Mouse (Mus musculus) CH12.LX (cell line): ENCODE measurements around the gene Iqcj.

ENCODE experiments used
- CTCF ChIP-seq, 2 experiments: IDR thresholded peaks in 1 of 2; conservative IDR thresholded peaks in 1 of 2; 2 replicates each; pipeline ENCODE4 v1.5.1; 2011 to 2012; ENCODE audit warnings: low read depth in 2 of 2, low read length in 2 of 2, improper control_type of control experiment in 1 of 2, inconsistent platforms in 1 of 2, mild to moderate bottlenecking in 1 of 2, moderate library complexity in 1 of 2
- GABPA ChIP-seq: IDR thresholded peaks from 2 replicates; pipeline ENCODE4 v1.6.1; 2012; ENCODE audit warnings: low read depth, low read length, improper control_type of control experiment, inconsistent platforms; ENCODE audit not compliant: insufficient replicate concordance
- IRF4 ChIP-seq: IDR thresholded peaks from 2 replicates; pipeline ENCODE4 v1.6.1; 2014; ENCODE audit warnings: low read depth, mild to moderate bottlenecking, inconsistent platforms, low read length, improper control_type of control experiment
- MEF2A ChIP-seq: IDR thresholded peaks from 2 replicates; pipeline ENCODE4 v1.6.1; 2014; ENCODE audit warnings: low read depth, mild to moderate bottlenecking, inconsistent platforms, low read length, improper control_type of control experiment, borderline replicate concordance
- NELFE ChIP-seq: IDR thresholded peaks from 2 replicates; pipeline ENCODE4 v1.6.1; 2011; ENCODE audit warnings: low read depth, low read length, improper control_type of control experiment
- NRF1 ChIP-seq: IDR thresholded peaks from 2 replicates; pipeline ENCODE4 v1.6.1; 2014; ENCODE audit warnings: low read depth, mild to moderate bottlenecking, inconsistent platforms, low read length, improper control_type of control experiment, moderate library complexity
- RCOR1 ChIP-seq: conservative IDR thresholded peaks from 2 replicates; pipeline ENCODE4 v1.6.1; 2012; ENCODE audit warnings: low read depth, mild to moderate bottlenecking, inconsistent platforms, low read length, improper control_type of control experiment
- SMC3 ChIP-seq: IDR thresholded peaks from 2 replicates; pipeline ENCODE4 v1.6.1; 2011; ENCODE audit warnings: low read depth, low read length, improper control_type of control experiment
- USF1 ChIP-seq: IDR thresholded peaks from 2 replicates; pipeline ENCODE4 v1.6.1; 2014; ENCODE audit warnings: low read depth, mild to moderate bottlenecking, inconsistent platforms, low read length, improper control_type of control experiment

GRCm38 (mm10) chr3:68012342-68012741, 120.3 kb downstream of the Iqcj start:
- TF ChIP-seq NRF1 (no peak), SMC3 (no peak), USF1 (no peak), GABPA (no peak), MEF2A (no peak), CTCF (conservative IDR thresholded peaks at IDR 0.05 in 1 of 2, IDR thresholded peaks at IDR 0.05 in 1 of 2; ENCODE audit: low read depth in 2 of 2, low read length in 2 of 2) (no peak), NELFE (no peak), RCOR1 (no peak), IRF4 (no peak)
